Mouse (Mus musculus) ES-Bruce4 (cell line): ENCODE results near the gene Cttn.

Experiments
- CTCF ChIP-seq: IDR thresholded peaks from one replicate; pipeline ENCODE4 v1.8.1; 2011; ENCODE audit warnings: low read depth, low read length
- POLR2A ChIP-seq: IDR thresholded peaks from one replicate; pipeline ENCODE4 v1.8.1; 2011; ENCODE audit warnings: low read length; ENCODE audit not compliant: insufficient read depth

DNA sequence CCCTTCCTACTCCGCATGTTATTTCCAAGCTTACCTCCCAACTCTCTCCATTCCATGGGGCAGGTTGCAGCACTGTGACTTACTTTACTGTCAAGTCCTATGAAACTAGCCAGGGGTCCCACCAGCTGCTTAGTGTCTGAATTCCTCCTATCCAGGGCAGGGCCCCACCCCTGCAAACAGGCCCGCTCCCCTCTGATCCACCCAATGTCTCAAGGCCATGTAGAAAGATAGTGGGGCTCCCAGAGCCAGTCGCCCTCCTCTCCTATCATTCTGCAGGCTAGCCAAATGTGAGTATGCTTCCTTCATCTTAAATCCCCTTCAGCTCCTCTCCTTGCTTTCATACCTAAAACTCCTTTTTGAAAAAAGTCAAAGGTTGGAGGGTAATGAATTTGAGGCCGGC is 38.3 kb upstream of the Cttn start:
- TF ChIP-seq CTCF: no peak
- no peak for TF ChIP-seq POLR2A
